Mouse (Mus musculus) thymus, adult 2 months (tissue): ENCODE measurements around the gene Cfap44.

Source experiments
- CTCF ChIP-seq: fragments of 200-500 bp; IDR thresholded peaks from 2 replicates; pipeline ENCODE4 v1.5.1; 2012; ENCODE audit warnings: mild to moderate bottlenecking, control low read depth, low read length, moderate library complexity, borderline replicate concordance; ENCODE audit not compliant: control insufficient read depth, poor library complexity, insufficient read depth; ENCODE audit errors: extremely low read depth
- POLR2A ChIP-seq: fragments of 200-500 bp; IDR thresholded peaks from 2 replicates; pipeline ENCODE4 v1.6.1; 2012; ENCODE audit warnings: mild to moderate bottlenecking, low read length, control low read depth, moderate library complexity; ENCODE audit not compliant: control insufficient read depth, poor library complexity, insufficient read depth; ENCODE audit errors: extremely low read depth

DNA sequence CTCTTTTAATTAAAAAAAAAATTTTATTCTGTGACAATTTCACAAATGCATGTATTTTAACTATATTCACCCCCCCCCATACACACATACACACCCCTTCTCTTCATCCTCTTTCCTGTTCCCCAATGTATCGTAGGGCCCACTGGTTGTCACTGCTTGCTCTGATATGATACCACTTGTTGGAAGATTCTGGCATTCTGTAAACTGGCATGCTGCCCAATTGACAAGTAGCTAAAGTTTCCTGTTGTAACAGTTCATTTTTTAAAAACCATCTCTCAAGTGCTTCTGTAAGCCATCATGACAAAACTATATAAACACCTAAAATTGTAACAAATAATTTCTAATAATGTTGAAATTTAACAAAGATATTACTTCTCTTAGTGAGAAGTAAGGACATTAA, 10.3 kb upstream of the Cfap44 start:
- TF ChIP-seq POLR2A (no peak), CTCF (no peak)
